Mouse (Mus musculus) kidney, postnatal 36 days (tissue): ENCODE measurements at regions not wholly inside any gene's neighbourhood (a gene's known extent, or its start where the extent isn't known, plus 50 kb on each side); places are given as distances from the start of the nearest gene placed in this dataset.
A peak's percentile ranks its signal among the peaks of the same experiment; 100 is the strongest.

Experiments
- DNase-seq, 2 experiments: peaks; one replicate each; pipeline ENCODE4 v3.0.0; 2021 to 2022; ENCODE audit warnings: mixed read lengths in 2 of 2

DNA sequence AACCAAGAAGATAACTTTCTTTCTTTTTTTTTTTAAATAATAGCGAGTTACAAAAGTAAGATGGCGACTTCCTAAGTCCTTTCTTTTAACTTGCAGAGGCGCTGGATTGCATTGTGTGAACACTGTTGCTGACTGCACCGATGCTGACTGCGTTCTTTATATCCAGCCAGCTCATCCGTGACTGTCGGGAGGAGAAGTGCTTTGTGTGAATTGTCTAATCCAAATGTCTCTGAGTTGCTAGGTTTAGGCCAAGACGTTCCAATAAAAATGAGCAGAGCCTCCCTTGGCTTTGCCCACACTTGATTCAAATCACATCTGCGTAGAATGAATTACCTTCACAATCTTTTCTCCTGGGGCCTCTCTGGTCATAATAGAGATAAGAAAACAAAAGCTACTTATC, 156.0 kb upstream of the Slc24a2 start:
- no peak for DNase-seq

DNA sequence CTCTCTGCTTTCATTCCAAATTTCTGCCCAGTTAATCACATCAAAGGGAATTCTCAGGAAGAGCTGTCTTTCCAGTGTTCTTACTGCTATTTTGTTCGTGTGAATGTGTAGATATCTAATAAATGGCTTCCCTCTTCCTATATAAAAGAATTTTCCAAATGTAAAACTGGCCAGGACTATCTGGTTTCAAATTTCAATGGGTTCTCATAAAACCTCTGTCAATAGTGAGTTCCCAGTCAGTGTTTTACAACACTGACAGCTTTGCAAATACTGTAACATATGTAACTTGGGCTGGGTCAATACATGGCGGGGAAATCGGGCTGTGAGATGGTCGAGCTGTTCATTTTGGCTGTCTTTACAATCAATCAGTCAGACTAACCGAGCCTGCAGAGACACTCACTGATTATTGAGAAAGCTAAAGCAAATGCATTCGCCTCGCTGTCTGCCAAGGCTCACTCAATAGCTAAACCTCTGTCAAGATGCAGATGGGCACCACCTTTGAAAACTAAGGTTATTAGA, 155.0 kb upstream of the Slc24a2 start:
- no peak for DNase-seq

DNA sequence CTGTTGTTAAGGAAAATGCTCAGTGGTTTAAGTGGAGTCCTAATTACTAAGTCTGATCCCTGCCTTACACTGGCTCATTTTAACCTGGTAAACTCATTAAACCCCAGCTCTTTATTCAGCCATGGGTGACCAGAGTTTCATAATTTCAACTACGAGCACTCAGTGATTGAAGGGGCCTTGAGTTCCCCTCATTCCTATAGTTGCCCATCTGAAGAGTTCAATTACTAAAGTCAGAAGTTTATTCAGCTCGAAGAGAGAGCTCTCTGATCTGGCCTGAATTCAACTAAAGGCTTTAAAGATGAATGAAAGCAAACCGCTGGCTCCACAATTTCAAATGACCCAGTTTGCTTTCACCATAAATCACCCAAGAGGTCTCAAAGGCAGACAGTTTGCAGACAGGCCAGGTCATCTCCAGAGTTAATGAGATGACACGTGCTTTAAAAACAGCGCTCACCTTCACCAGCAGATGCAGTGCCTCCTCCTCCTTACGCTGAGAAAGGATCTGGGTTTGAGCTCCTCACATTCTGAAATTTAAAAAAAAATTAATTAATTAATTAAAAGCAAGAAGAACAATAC, 154.3 kb upstream of the Slc24a2 start:
- no peak for DNase-seq

DNA sequence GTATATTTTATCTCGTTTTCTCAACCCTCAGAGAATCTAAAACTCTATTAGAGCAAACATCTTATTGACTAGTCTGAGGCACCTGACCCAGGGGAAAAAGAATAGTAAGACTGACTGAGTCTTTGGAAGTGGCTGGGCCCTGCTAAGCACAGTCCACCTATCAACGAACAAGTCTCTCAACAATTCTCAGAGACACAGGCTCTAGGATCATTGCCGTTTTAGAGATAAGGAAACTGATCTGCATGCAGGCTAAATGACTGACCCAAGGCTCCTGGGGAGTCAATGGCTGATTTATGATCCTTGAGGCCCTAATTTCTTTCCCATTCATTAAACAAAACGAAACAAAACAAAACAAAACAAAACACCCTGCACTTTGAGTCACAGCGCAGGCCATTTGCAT, 150.4 kb upstream of the Slc24a2 start:
- no peak for DNase-seq

- DNase-seq: no peak
These were observed 149.4 kb upstream of the Slc24a2 start for GRCm38 (mm10) chr4:87379516-87380173.

DNA sequence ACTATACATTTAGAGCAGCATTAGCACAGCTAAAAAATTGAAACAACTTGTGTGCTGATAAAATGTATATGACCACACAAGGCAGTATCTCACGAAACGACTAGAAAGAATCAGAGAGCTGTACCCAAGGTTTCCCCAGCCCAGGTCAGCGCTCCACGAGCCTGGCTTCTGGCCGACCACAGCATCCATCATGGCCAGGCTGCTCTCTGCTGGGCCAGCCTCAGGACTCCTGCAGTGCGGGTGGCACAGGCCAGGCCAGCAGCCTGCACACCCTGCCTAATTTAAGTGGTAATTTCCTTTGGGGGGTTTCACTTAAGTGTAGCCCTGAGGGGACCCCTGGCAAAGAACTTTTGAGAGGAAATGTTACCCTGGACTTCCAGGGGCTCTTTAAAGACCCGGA, 141.7 kb upstream of the Slc24a2 start:
- no peak for DNase-seq

DNA sequence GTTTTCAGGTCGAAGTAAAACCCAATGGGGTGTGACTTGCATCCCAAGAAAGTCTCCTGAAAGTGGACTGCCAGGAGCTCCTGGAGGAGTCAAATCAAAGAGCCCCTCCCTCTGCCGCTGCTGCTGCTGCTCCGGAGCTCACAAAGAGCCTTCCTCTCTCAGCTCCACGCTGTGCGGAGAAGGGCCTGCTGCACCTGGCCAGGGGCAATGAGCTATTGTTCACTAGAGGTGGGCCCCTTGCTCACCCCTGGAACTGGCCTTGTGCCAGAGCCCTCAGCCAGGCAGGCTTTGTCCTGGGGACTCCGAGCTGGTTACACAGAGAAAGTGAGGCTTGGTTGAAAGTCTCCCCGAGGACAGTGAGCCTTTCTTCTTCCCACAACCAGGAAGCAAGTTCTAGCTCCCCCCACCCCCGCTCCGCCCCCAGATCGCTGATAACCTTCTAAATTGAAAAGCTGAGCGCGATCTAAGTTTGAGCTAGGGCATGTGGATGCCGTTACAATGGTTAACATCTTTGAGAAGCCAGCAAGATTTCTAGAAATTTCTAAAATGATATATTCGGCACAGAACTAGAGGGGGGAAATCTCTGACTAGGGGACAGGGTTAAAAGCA, 139.5 kb upstream of the Slc24a2 start:
- DNase-seq: peak in 1 of 2 experiments; percentile 26

GRCm38 (mm10) chr4:87368413-87369160, 138.3 kb upstream of the Slc24a2 start:
- DNase-seq: peak; percentile 26 to 68

DNA sequence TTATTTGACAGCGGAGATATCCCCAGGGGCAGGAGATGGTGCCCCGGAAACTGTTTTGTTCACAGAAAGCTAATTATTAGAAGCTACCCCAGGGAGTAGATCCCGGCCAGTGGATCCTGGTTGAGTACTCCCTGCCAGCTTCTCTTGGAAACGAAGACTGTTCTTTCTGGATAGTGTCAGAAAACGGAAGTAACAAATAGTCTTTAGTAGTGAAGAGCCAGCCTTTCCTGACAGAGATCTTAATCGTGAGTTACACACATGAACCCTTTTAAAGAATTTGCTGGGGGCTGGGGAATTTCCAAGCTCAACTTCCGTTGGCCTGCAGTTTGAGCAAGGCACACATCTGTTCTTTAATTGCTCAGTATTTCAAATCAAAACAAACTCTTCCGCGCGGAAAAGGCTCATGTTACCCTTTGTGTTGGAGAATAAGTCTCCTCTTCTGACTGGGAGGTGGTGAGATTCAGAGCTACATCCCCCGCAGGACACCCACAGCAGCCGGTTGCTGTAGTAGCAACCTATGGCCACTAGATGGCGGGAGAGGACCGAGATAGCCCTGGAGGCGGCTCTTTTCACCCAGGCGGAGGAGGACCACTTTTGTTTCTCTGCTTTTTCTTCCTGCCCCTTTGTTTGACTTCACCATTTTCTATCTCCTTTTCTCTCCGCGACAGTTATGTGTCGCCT, 137.6 kb upstream of the Slc24a2 start:
- peak; percentile 62 to 78 for DNase-seq

- peak in 1 of 2 experiments; percentile 9 for DNase-seq
These were observed 131.9 kb upstream of the Slc24a2 start for GRCm38 (mm10) chr4:87362201-87362600.

DNA sequence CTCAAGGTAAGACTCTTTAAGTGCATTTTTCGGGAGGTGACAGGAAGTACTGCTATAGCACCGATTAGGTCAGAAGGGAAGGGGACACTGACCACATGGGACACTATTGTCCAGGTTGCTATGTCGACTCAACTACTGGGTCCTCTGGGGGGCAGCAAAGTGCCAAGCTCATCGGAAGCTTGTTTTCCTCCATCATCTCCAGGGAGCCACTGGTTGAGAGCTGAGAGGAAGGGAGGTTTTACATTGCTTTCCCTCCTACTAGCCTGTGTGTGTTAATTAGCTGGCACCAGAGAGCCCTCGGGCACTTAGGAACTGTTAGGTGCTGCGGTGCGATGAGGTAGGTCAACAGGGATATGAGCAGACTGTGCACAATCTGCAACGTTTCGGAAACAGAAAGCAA, 129.2 kb upstream of the Slc24a2 start:
- DNase-seq: peak; percentile 35 to 74

DNA sequence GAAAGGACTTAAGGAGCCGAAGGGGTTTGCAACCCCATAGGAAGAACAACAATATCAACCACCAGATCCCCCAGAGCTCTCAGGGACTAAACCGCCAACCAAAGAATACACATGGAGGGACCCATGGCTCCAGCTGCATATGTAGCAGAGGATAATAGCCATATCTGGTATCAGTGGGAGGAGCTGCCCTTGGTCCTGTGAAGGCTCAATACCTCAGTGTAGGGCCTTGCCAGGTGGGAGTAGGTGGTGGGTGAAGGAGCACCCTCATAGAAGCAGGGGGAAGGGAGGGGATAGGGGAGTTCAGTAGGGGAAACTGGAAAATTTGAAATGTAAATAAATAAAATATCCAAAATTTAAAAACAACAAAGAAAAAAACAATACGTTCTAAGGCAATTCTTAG, 128.7 kb upstream of the Slc24a2 start:
- no peak for DNase-seq

DNA sequence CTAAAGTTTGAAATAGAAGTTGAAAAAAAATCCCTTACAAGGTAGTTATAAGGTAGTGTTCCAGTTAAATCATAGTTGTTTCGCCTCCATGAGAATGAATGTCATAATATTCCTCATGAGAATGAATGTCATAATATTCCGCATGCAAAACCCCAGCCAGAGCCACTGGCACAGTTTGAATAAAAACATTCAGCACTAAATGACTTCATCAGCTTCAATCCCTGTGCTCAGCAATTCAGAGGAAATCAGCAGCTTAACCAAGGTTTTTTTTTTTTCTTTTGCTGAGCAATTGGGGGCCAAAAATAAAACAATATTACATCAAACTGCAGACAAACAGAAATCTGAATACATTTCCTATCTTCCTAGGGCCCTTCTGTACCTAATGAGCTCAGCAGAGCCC, 102.7 kb upstream of the Slc24a2 start:
- no peak for DNase-seq

DNA sequence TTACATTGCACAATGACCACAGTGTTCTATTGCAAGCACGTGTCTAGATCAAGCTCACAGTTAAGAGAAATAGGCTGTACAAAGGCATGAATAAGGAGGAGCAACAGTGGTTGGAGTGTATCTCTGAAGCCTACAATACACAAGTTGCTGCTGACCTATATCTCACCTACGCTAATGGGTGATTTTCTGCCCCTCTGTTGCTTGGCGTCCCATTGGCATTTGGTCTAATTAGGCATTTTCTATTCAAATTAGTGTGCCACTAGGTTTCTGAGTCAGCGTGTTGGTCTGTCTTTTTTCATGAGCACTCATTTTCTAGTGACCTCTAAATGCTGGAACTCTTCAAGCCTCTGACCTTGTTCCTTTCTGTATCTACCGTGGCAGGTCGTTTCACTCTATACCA, 98.9 kb upstream of the Slc24a2 start:
- DNase-seq: no peak

DNA sequence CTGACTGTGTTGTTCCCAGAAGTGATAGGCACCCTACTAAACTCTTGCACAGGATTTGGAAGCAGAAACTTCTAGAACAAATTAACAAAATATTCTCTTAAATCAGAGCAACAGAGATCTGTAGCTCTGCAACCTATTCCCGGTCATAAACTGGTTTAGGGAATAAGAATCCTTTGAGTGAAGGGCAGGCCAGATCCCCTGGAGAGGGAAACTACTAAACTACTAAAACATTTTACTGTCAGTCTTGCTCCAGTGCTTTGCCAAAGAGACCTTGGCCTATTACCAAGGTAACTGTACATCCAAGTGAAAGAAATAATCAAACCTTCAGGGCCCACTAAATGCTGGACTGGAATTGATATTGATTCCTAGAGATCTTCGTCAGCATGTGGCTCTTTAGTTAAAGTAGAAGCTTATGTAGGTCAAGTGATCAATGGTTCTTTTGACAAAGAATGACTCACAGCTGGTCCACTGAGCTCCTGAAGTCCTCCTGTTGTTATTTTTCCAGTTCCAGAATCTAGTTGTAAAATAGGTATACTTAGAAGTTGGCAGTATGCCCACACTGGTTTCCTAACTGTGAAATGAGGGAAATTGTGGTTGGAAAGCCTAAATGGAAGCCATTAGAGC, 91.6 kb upstream of the Slc24a2 start:
- DNase-seq: peak in 1 of 2 experiments; percentile 2

- no peak for DNase-seq
These were observed 67.9 kb upstream of the Slc24a2 start for GRCm38 (mm10) chr4:87298129-87298528.

GRCm38 (mm10) chr4:87294538-87294937, 64.3 kb upstream of the Slc24a2 start:
- DNase-seq: no peak
